Mouse (Mus musculus) limb, embryonic 13.5 days (tissue): Measurements from ENCODE around the gene Dynlrb2. TPM values are rescaled to one million over a fixed set of nuclear protein-coding genes. Genes with fewer than 3 reads are reported as not detected.

ENCODE experiments used
- ATAC-seq: fragments of 200-750 bp; cut with Nextera tagmentation; 2 replicates; pipeline ENCODE4 v1.8.0; 2017; ENCODE audit warnings: low read depth, moderate number of reproducible peaks, moderate TSS enrichment; ENCODE audit not compliant: low FRiP score
- H3K27ac ChIP-seq: fragments of 300-500 bp; sonication (generic); 2 replicates; pipeline ENCODE4 v1.5.1; 2015; ENCODE audit warnings: inconsistent platforms, mild to moderate bottlenecking, moderate library complexity
- H3K27me3 ChIP-seq: fragments of 300-500 bp; sonication (generic); 2 replicates; pipeline ENCODE4 v1.6.1; 2015; ENCODE audit warnings: mild to moderate bottlenecking, inconsistent platforms
- H3K36me3 ChIP-seq: fragments of 300-500 bp; sonication (generic); 2 replicates; pipeline ENCODE4 v1.6.1; 2015; ENCODE audit warnings: inconsistent platforms, mild to moderate bottlenecking, moderate library complexity
- H3K4me1 ChIP-seq: fragments of 300-500 bp; sonication (generic); 2 replicates; pipeline ENCODE4 v1.6.1; 2015; ENCODE audit warnings: inconsistent platforms
- H3K4me2 ChIP-seq: fragments of 300-500 bp; sonication (generic); replicated peaks from 2 replicates; pipeline ENCODE4 v1.6.1; 2015; ENCODE audit warnings: inconsistent platforms, mild to moderate bottlenecking, moderate library complexity
- H3K4me3 ChIP-seq: fragments of 300-500 bp; sonication (generic); 2 replicates; pipeline ENCODE4 v1.5.1; 2015; ENCODE audit warnings: moderate library complexity, mild to moderate bottlenecking, inconsistent platforms
- H3K9ac ChIP-seq: fragments of 300-500 bp; sonication (generic); 2 replicates; pipeline ENCODE4 v1.6.1; 2015; ENCODE audit warnings: mild to moderate bottlenecking, inconsistent platforms
- H3K9me3 ChIP-seq: fragments of 300-500 bp; sonication (generic); 2 replicates; pipeline ENCODE4 v1.6.1; 2016; ENCODE audit warnings: inconsistent platforms
- WGBS: fragments of 180-500 bp; shearing (Covaris S2); methylation state at CpG from one replicate; pipeline ENCODE4 v1.1.7; 2015; 5-methylcytosine and 5-hydroxymethylcytosine counted together
- polyA plus RNA-seq: library from polyadenylated mRNA; unstranded; fragments of >200 nt; fragmentation: Nextera tagmentation; extraction: Ambion mirVana; gene quantifications from 2 replicates; pipeline ENCODE4 v1.2.1, GENCODE M21; 2015

The Dynlrb2 gene
- polyA plus RNA-seq, 1 experiment from 2014 or later, result not detected

DNA sequence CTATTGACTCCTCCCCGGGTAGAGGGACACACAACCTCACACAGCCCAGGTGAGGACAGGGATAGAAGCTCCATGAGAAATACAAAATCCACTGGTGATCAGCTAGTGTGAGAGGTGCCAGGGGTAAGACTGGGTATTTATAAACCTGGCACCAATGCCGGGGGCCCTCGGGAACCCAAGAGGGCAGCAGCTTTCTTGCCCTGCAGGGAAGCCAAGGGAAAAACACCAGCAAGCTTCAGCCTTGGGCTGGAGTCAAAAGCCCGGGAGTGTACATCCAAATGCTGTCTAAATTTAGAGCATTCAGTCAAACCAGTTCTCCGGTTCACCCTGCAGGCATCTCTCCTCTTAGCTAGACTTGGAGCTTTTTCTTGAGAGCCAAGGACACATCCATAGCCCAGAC lies 38.1 kb downstream of the Dynlrb2 start:
- Histone ChIP-seq H3K4me1 (no peaks in the 10 kb centered on the region), H3K9me3 (no peaks in the 10 kb centered on the region), H3K27ac (no peak overlapping the region), H3K9ac (no peak overlapping the region), H3K4me2 (no peak overlapping the region), H3K36me3 (no peaks in the 10 kb centered on the region), H3K27me3 (no peaks in the 10 kb centered on the region), H3K4me3 (no peak overlapping the region)
- 81% methylated on average over 5 of the region's 5 CpGs for WGBS
- no peak for ATAC-seq

DNA sequence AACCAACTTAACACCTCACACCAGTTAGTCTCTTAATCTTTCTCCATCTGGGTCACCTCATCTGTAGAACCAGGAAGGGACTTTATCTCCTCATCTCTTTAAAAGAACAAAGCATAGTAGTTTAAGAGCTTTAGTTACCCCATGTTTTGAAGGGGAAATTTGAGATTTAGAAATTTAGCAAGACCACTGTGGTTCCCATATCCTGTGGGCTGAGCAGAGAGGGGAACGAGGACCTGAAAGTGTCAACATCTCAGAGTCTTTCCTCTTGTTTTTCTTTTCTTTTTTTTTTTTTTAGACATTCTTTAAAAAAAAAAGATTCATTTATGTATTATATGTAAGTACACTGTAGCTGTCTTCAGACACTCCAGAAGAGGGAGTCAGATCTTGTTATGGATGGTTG lies 38.6 kb downstream of the Dynlrb2 start:
- no peak overlapping the region for H3K27ac ChIP-seq
- no peak for ATAC-seq
- WGBS, result 86% methylated on average over 1 of the region's 1 CpGs
- H3K4me2 ChIP-seq, result no peak overlapping the region
- no peaks in the 10 kb centered on the region for H3K36me3 ChIP-seq
- no peak overlapping the region for H3K9ac ChIP-seq
- H3K27me3 ChIP-seq, result no peaks in the 10 kb centered on the region
- H3K4me3 ChIP-seq, result no peak overlapping the region
- H3K4me1 ChIP-seq, result no peaks in the 10 kb centered on the region
- no peaks in the 10 kb centered on the region for H3K9me3 ChIP-seq

DNA sequence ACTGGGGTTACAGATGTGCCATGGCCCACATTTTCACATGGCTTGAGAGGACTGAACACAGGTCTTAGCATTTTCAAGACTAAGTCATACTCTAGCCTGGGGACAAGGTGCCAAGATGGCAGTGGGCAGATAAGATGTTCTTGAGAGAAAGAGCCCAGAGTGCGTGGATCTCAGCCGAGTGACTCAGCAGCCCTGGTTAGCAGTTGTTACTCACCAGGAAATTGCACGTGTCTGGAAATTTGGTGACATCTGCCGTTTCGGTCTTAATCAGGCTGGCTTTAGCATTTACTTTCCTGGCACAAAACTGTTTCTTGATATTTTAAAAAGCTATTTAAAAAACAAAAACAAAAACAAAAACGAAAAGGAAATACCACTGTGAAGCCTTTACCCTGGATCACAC lies 47.5 kb downstream of the Dynlrb2 start:
- 82% methylated on average over 6 of the region's 6 CpGs for WGBS
- ATAC-seq, result no peak

DNA sequence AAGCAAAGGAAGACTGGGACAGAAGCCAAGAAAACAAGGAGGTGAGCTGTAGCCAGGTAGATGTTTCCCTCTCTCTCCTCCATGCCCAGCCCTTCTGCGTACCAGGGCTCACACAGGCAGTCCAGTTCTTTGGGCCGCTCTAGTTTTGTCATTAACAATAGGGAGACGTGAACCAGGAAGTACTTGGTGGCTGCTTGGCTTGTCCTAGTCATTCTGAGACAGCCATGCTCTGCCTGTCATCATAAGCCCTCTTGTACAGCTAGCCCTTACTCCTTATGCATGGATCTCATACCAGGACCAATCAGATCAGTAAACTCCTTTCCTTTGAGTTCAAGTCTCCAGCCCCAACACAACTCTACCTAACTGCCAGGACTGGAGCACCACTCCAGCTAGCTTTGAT lies 48.0 kb downstream of the Dynlrb2 start:
- Histone ChIP-seq H3K9me3 (no peaks in the 10 kb centered on the region), H3K27me3 (no peaks in the 10 kb centered on the region), H3K4me3 (no peak overlapping the region), H3K27ac (no peak overlapping the region), H3K9ac (no peak overlapping the region), H3K4me2 (no peak overlapping the region), H3K36me3 (no peaks in the 10 kb centered on the region), H3K4me1 (no peaks in the 10 kb centered on the region)
- 86% methylated on average over 3 of the region's 3 CpGs for WGBS
- ATAC-seq, result no peak

More for the DNA sequence above, 47.5 kb downstream of the Dynlrb2 start:
- Histone ChIP-seq H3K27ac (no peak overlapping the region), H3K27me3 (no peaks in the 10 kb centered on the region), H3K4me1 (no peaks in the 10 kb centered on the region), H3K4me3 (no peak overlapping the region), H3K9ac (no peak overlapping the region), H3K4me2 (no peak overlapping the region), H3K9me3 (no peaks in the 10 kb centered on the region), H3K36me3 (no peaks in the 10 kb centered on the region)

Other genes with a start within 250 kb of the Dynlrb2 start
- gene Cdyl2, start 228.0 kb downstream of the Dynlrb2 start, polyA plus RNA-seq, result 9.5 and 10.9 TPM in 2 replicates